Mouse (Mus musculus) heart, postnatal 0 days (tissue): ENCODE measurements around the gene Dip2b. TPM values are rescaled to one million over a fixed set of nuclear protein-coding genes. Genes with fewer than 3 reads are reported as not detected.

Experiments
- ATAC-seq: fragments of 200-750 bp; cut with Nextera tagmentation; 2 replicates; pipeline ENCODE4 v1.8.0; 2017; ENCODE audit warnings: low read depth, moderate number of reproducible peaks, moderate library complexity; ENCODE audit not compliant: insufficient read depth
- DNase-seq: peaks from one replicate; pipeline ENCODE4 v3.0.0-alpha.2; 2016; ENCODE audit warnings: low spot score
- H3K27ac ChIP-seq: fragments of 300-500 bp; sonication (generic); 2 replicates; pipeline ENCODE4 v1.5.1; 2014; ENCODE audit warnings: low read depth, mild to moderate bottlenecking
- H3K27me3 ChIP-seq: fragments of 300-500 bp; sonication (generic); 2 replicates; pipeline ENCODE4 v1.6.1; 2014; ENCODE audit warnings: low read length, mixed read lengths; ENCODE audit not compliant: control insufficient read depth, insufficient read depth
- H3K36me3 ChIP-seq: fragments of 300-500 bp; sonication (generic); replicated peaks from 2 replicates; pipeline ENCODE4 v1.6.1; 2014; ENCODE audit warnings: low read length, mixed read lengths; ENCODE audit not compliant: control insufficient read depth, insufficient read depth
- H3K4me1 ChIP-seq: fragments of 300-500 bp; sonication (generic); 2 replicates; pipeline ENCODE4 v1.6.1; 2014; ENCODE audit warnings: antibody characterized with exemption; ENCODE audit not compliant: control insufficient read depth, insufficient read depth
- H3K4me2 ChIP-seq: fragments of 300-500 bp; sonication (generic); 2 replicates; pipeline ENCODE4 v1.6.1; 2014; ENCODE audit warnings: low read depth, mild to moderate bottlenecking, low read length, moderate library complexity
- H3K4me3 ChIP-seq: fragments of 300-500 bp; sonication (generic); 2 replicates; pipeline ENCODE4 v1.5.1; 2014; ENCODE audit warnings: low read depth, low read length
- H3K9ac ChIP-seq: fragments of 300-500 bp; sonication (generic); replicated peaks from 2 replicates; pipeline ENCODE4 v1.6.1; 2014; ENCODE audit warnings: low read depth, low read length, mixed read lengths
- H3K9me3 ChIP-seq: fragments of 300-500 bp; sonication (generic); replicated peaks from 2 replicates; pipeline ENCODE4 v1.6.1; 2016; ENCODE audit warnings: low read length; ENCODE audit not compliant: control insufficient read depth
- CTCF ChIP-seq: IDR thresholded peaks from 2 replicates; pipeline ENCODE4 v1.5.1; 2016; ENCODE audit warnings: antibody characterized with exemption, control low read depth, low read depth
- EP300 ChIP-seq: IDR thresholded peaks from 2 replicates; pipeline ENCODE4 v1.6.1; 2016; ENCODE audit warnings: antibody characterized with exemption, low read depth
- WGBS: fragments of 180-500 bp; shearing (Covaris S2); extraction: QIAGEN DNeasy Blood & Tissue Kit; methylation state at CpG from one replicate; pipeline ENCODE4 v1.1.7; 2014; 5-methylcytosine and 5-hydroxymethylcytosine counted together
- polyA plus RNA-seq: library from polyadenylated mRNA; unstranded; fragments of >200 nt; fragmentation: Nextera tagmentation; extraction: Ambion mirVana; gene quantifications from 2 replicates; pipeline ENCODE4 v1.2.1, GENCODE M21; 2015
- total RNA-seq: library from RNA; depleted of rRNA; stranded (reverse); fragments of >200 nt; gene quantifications from 2 replicates; pipeline ENCODE4 v1.2.3, GENCODE M21; 2014; ENCODE audit warnings: low replicate concordance

Dip2b gene
- total and polyA plus RNA-seq, 2 experiments from 2014 or later = 9.7 to 24.0 TPM

GRCm38 (mm10) chr15:100041267-100042047, 3.0 kb downstream of the Dip2b start:
- peaks cover 26% of the 10 kb centered on the region for H3K4me1 ChIP-seq
- no peak overlapping the region; the same call in 1 of the 2 replicates for H3K4me3 ChIP-seq
- H3K36me3 ChIP-seq = no peaks in the 10 kb centered on the region
- peak overlapping the region; percentile 30; the same call in 1 of the 2 replicates for H3K27ac ChIP-seq
- peak overlapping the region; percentile 23; the same call in 1 of the 2 replicates for H3K9ac ChIP-seq
- WGBS = 24% methylated on average over 10 of the region's 10 CpGs
- ATAC-seq (no peak), DNase-seq (no peak)
- H3K4me2 ChIP-seq = peak overlapping the region; percentile 69
- no peaks in the 10 kb centered on the region for H3K9me3 ChIP-seq
- H3K27me3 ChIP-seq = no peaks in the 10 kb centered on the region
- TF ChIP-seq CTCF (no peak), EP300 (no peak)

DNA sequence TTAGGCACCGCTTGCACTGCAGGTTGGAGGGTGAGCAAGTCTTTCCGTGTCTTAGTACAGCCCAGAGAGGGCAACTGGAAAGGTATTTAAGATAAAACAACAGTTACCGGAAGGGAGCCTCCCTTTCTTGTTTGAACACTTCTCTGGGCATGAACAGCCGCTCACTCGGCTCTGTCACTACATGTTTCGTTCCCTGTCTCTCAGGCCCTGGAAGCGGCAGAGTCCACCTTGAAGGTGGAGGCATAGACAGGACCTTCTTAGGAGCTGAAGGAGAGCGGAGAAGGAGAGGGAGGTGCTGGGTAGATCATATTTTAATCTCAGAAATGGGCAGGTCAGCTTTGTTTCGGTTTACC, 3.6 kb downstream of the Dip2b start:
- Histone ChIP-seq H3K4me2 (peak overlapping the region; percentile 69; the same call in 1 of the 2 replicates), H3K9ac (no peak overlapping the region), H3K4me3 (no peak overlapping the region), H3K36me3 (no peaks in the 10 kb centered on the region), H3K9me3 (no peaks in the 10 kb centered on the region), H3K27me3 (no peaks in the 10 kb centered on the region), H3K4me1 (peaks cover 26% of the 10 kb centered on the region), H3K27ac (no peak overlapping the region)
- ATAC-seq = no peak
- TF ChIP-seq EP300 (no peak), CTCF (no peak)
- no peak for DNase-seq
- 48% methylated on average over 9 of the region's 9 CpGs for WGBS

DNA sequence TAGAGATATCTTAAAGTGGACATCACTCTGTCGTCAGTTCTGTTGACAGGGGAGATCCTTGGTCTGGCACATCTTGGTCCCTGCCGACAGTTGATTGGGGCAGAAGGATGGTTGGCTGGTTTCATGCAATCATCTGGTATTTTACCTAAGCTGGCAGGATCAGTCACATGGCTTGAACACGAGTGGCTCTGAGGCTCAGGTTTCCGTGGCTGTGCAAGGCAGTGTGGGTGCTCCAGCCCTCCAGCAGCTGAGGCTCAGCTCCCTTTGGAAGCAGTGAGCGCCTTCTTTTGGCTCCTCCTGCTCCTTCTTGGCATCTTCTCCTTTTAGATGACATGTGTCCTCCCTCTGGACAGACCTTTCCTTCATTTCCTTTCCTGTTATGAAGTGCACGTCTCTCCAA, 7.1 kb downstream of the Dip2b start:
- Histone ChIP-seq H3K4me3 (no peak overlapping the region), H3K4me2 (no peak overlapping the region), H3K27me3 (no peaks in the 10 kb centered on the region), H3K4me1 (peaks cover 24% of the 10 kb centered on the region), H3K27ac (no peak overlapping the region), H3K9me3 (no peaks in the 10 kb centered on the region), H3K9ac (no peak overlapping the region), H3K36me3 (peaks cover 11% of the 10 kb centered on the region; the same call in 1 of the 2 replicates)
- WGBS = 39% methylated on average over 6 of the region's 6 CpGs
- TF ChIP-seq EP300 = no peak
- no peak for TF ChIP-seq CTCF
- ATAC-seq (no peak), DNase-seq (no peak)

GRCm38 (mm10) chr15:100049496-100050087, 11.1 kb downstream of the Dip2b start:
- Histone ChIP-seq H3K9ac (no peak overlapping the region), H3K9me3 (no peaks in the 10 kb centered on the region), H3K36me3 (peaks cover 15% of the 10 kb centered on the region; the same call in 1 of the 2 replicates), H3K27me3 (no peaks in the 10 kb centered on the region), H3K27ac (no peak overlapping the region), H3K4me3 (no peak overlapping the region), H3K4me2 (no peak overlapping the region), H3K4me1 (peaks cover 6% of the 10 kb centered on the region; the same call in 1 of the 2 replicates)
- ATAC-seq (no peak), DNase-seq (no peak)
- TF ChIP-seq CTCF (no peak), EP300 (no peak)
- 75% methylated on average over 7 of the region's 7 CpGs for WGBS

DNA sequence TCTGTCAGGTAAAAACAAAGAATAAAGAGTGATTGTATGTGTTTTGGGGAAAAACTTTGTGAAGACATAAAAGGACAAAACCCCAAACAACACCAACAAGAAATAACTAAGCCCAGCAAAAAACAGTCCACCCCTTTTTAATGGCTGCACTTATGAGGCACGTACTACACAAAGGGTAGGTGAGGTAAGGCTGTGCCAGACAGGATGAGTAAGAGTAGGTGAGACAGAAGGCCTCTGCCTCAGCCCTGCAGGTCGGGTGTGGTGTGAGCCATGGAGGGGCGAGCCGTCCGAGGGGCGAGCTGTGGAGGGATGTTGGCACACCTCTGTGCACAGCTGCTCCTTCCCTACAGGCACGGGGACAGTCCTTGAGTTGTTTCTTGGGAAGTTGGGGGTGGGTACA, 12.5 kb downstream of the Dip2b start:
- no peaks in the 10 kb centered on the region for H3K9me3 ChIP-seq
- no peak overlapping the region for H3K4me2 ChIP-seq
- no peak for ATAC-seq
- DNase-seq = no peak
- no peak overlapping the region for H3K4me3 ChIP-seq
- no peaks in the 10 kb centered on the region for H3K27me3 ChIP-seq
- WGBS = 81% methylated on average over 7 of the region's 7 CpGs
- H3K9ac ChIP-seq = no peak overlapping the region
- TF ChIP-seq EP300 (no peak), CTCF (no peak)
- H3K4me1 ChIP-seq = no peaks in the 10 kb centered on the region
- no peak overlapping the region for H3K27ac ChIP-seq
- H3K36me3 ChIP-seq = peaks cover 15% of the 10 kb centered on the region; the same call in 1 of the 2 replicates
